12 mouse cellular contexts compared by ENCODE assay signal in the genomic region with DNA sequence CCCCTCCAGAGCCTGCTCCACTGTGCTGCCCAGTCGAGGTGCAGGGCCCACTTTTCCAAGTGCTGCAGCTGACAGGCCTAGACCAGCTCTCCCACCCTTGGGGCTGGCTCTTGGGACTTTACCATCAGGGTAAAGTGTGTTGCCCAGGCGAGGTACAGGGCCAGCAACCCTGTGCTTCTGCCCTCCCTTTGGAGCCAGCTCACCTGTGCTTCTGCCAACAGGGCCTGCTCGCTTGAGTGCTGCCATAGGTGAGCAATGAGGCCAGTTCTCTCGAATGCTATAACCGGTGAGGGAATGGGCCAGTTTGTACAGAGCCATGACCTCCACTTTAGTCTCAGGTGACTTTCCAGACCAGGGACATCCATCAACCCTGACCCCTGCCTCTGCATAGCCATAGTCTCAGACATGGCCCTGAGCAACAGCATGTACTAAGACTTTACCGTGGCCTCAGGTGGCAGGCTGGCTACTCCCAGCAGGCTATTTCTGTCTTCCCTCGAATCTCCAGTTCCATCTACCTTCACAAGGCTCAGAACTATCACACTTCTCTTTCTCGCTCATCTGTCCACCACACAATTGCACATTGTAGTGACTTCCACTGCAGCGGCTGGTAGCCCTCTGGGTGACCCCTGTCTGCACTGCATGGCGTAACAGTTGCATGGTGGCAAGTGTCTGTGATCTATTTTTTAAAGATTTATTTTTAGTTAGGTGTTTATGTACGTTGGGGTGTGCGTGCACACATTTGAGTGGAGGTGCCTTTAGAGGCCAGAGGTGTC. TPM values are rescaled to one million over a fixed set of nuclear protein-coding genes. Genes with fewer than 3 reads are reported as not detected.
A peak's percentile ranks its signal among the peaks of the same experiment; 100 is the strongest.
DNase-seq lines count a peak whose midpoint lies in the region; ATAC-seq and TF ChIP-seq lines count a peak whose summit lies in the region.
"Had no signal": no experiment of that assay in that cellular context is flagged by ENCODE, and none has a peak within 500 bp of the region (broad histone marks: within the 10 kb centered on the region; RNA-seq: fewer than 3 reads in every experiment).

No protein-coding gene starts in this region.

- H3K36me3 ChIP-seq in limb, embryonic 12.5 days, result no peaks in the 10 kb centered on the region
- no peaks in the 10 kb centered on the region for H3K36me3 ChIP-seq in limb, embryonic 10.5 days
- peaks cover 12% of the 10 kb centered on the region for H3K36me3 ChIP-seq in megakaryocyte, embryonic 14.5 days (replicated peaks; ENCODE audit: low read length)

- peak overlapping the region; percentile 81 for H3K27ac ChIP-seq in gastrocnemius, adult 2 months
- no peak overlapping the region for H3K27ac ChIP-seq in limb, embryonic 12.5 days
- no peak overlapping the region for H3K27ac ChIP-seq in limb, embryonic 10.5 days
- H3K27ac ChIP-seq: stomach, postnatal 0 days had no signal

- H3K27me3 ChIP-seq in limb, embryonic 12.5 days, result no peaks in the 10 kb centered on the region
- no peaks in the 10 kb centered on the region for H3K27me3 ChIP-seq in limb, embryonic 10.5 days (ENCODE audit: low read depth, poor library complexity, severe bottlenecking)
- H3K27me3 ChIP-seq in megakaryocyte, embryonic 14.5 days (replicated peaks), result no peaks in the 10 kb centered on the region
- H3K27me3 ChIP-seq: Patski had no signal

- peak overlapping the region; percentile 17 for H3K4me3 ChIP-seq in gastrocnemius, adult 2 months
- H3K4me3 ChIP-seq in limb, embryonic 12.5 days (replicated peaks), result no peak overlapping the region
- no peak overlapping the region for H3K4me3 ChIP-seq in limb, embryonic 10.5 days
- H3K4me3 ChIP-seq in megakaryocyte, embryonic 14.5 days (replicated peaks), result peak overlapping the region; percentile 64

- peak; percentile 42; the same call in 1 of the 2 replicates for ATAC-seq in limb, embryonic 12.5 days (ENCODE audit: insufficient number of reproducible peaks, insufficient read depth, low FRiP score, low TSS enrichment, low read depth)
- ATAC-seq: Patski had no signal

- no peak overlapping the region for H3K9ac ChIP-seq in limb, embryonic 12.5 days (replicated peaks)

- peaks cover 9% of the 10 kb centered on the region for H3K4me1 ChIP-seq in limb, embryonic 12.5 days (replicated peaks)
- H3K4me1 ChIP-seq in limb, embryonic 10.5 days, result peaks cover 13% of the 10 kb centered on the region
- peaks cover 52% of the 10 kb centered on the region for H3K4me1 ChIP-seq in megakaryocyte, embryonic 14.5 days

- DNase-seq in gastrocnemius, adult 2 months, result peak; percentile 49
- no peak for DNase-seq in gastrocnemius, postnatal 10 days
- DNase-seq in limb, embryonic 10.5 days (ENCODE audit: low spot score), result no peak
- peak; percentile 23 to 35 for DNase-seq in cerebellum, postnatal 10 days
- DNase-seq in urinary bladder, postnatal 36 days (ENCODE audit: low spot score in 2 of 2), result no peak
- no peak for DNase-seq in right cerebral cortex, postnatal 25 days
- DNase-seq: adrenal gland, postnatal 14 days; lung, adult 18-20 months had no signal

- 73% methylated on average over 12 of the region's 12 CpGs for WGBS in limb, embryonic 12.5 days
- 78% methylated on average over 12 of the region's 12 CpGs for WGBS in limb, embryonic 10.5 days

- TF ChIP-seq CTCF in gastrocnemius, adult 2 months (IDR thresholded peaks at IDR 0.05), result peak; percentile 18; the same call in 1 of the 2 replicates

- H3K9me3 ChIP-seq in limb, embryonic 12.5 days, result no peaks in the 10 kb centered on the region
- no peaks in the 10 kb centered on the region for H3K9me3 ChIP-seq in limb, embryonic 10.5 days (replicated peaks)
- no peaks in the 10 kb centered on the region for H3K9me3 ChIP-seq in megakaryocyte, embryonic 14.5 days

- intact Hi-C loops in gastrocnemius, adult 2 months (cut with DNase I), result no loop called here

- H3K4me2 ChIP-seq in limb, embryonic 12.5 days, result no peak overlapping the region

RNA-seq across cellular contexts. Expression of a gene that starts 46.7 kb away (rescaled TPM):
- 10 to 100 TPM; 21.2 to 26.1 TPM for total RNA-seq in gastrocnemius, adult 2 months (2021)
- 10 to 100 TPM; 16.1 to 18.7 TPM for total RNA-seq in gastrocnemius, postnatal 10 days (2021)
- 6.0 and 6.1 TPM in 2 replicates for polyA plus RNA-seq in limb, embryonic 12.5 days (2016; fragmentation: Nextera tagmentation; extraction: Ambion mirVana)
- polyA plus RNA-seq in limb, embryonic 10.5 days (2016; fragmentation: Nextera tagmentation; extraction: Ambion mirVana), result 5.2 and 6.0 TPM in 2 replicates
- 5.0 and 5.8 TPM in 2 replicates for polyA plus RNA-seq in megakaryocyte, embryonic 14.5 days (2012; ENCODE audit: insufficient read depth, low replicate concordance)

Comparison
In these comparisons a context has a peak if more than half of its experiments do, and no peak if none do; other contexts are left out.
1. DNase-seq: peak in gastrocnemius, adult 2 months (single experiment) and cerebellum, postnatal 10 days (2 of 2); none in gastrocnemius, postnatal 10 days (single experiment), limb, embryonic 10.5 days (single experiment), urinary bladder, postnatal 36 days (0 of 2) and right cerebral cortex, postnatal 25 days (single experiment).
2. H3K4me3 ChIP-seq: peak in gastrocnemius, adult 2 months (single experiment) and megakaryocyte, embryonic 14.5 days (single experiment); none in limb, embryonic 12.5 days (single experiment) and limb, embryonic 10.5 days (single experiment).